Mouse (Mus musculus) CH12.LX (cell line): ENCODE measurements around the gene Gm44790. TPM values are rescaled to one million over a fixed set of nuclear protein-coding genes. Genes with fewer than 3 reads are reported as not detected.
"Not testable (repeated sequence)": the region's sequence is repeated elsewhere in the genome, so short reads cannot be mapped to it uniquely, and the experiment has no call there.

Experiments
- DNase-seq: peaks from one replicate; pipeline ENCODE4 v3.0.0-alpha.2; 2013; ENCODE audit errors: extremely low read depth
- H3K27ac ChIP-seq: 2 replicates; pipeline ENCODE4 v1.5.1; 2012; ENCODE audit warnings: low read depth, mild to moderate bottlenecking, control low read depth, moderate library complexity; ENCODE audit not compliant: insufficient read depth
- H3K27me3 ChIP-seq: replicated peaks from 2 replicates; pipeline ENCODE3; 2012; ENCODE audit warnings: inconsistent platforms
- H3K36me3 ChIP-seq, 2 experiments: replicated peaks in 1 of 2; 2 replicates each; pipeline versions ENCODE3 to v1.6.1; 2012; ENCODE audit warnings: inconsistent platforms in 1 of 2, low read length in 1 of 2, mild to moderate bottlenecking in 1 of 2, mixed read lengths in 1 of 2, moderate library complexity in 1 of 2; ENCODE audit not compliant: control insufficient read depth in 1 of 2, insufficient read depth in 1 of 2
- H3K4me1 ChIP-seq, 2 experiments: 2 replicates each; pipeline ENCODE4 v1.6.1; 2012; ENCODE audit warnings: inconsistent platforms in 1 of 2, moderate library complexity in 1 of 2; ENCODE audit not compliant: insufficient read depth in 2 of 2, control insufficient read depth in 1 of 2
- H3K4me2 ChIP-seq: 2 replicates; pipeline ENCODE4 v1.6.1; 2012; ENCODE audit warnings: low read depth, mild to moderate bottlenecking, control low read depth; ENCODE audit not compliant: poor library complexity, insufficient read depth, severe bottlenecking
- H3K4me3 ChIP-seq, 3 experiments: fragments of 150-350 bp in 1 of 3; sonication (generic) in 1 of 3; replicated peaks in 1 of 3; 2 replicates each; pipeline versions ENCODE3 to v1.5.1; 2011 to 2012; ENCODE audit warnings: low read depth in 2 of 3, low read length in 2 of 3, mild to moderate bottlenecking in 2 of 3, moderate library complexity in 2 of 3, control low read depth in 1 of 3, improper control_type of control experiment in 1 of 3, inconsistent platforms in 1 of 3, mixed read lengths in 1 of 3; ENCODE audit not compliant: poor library complexity in 1 of 3
- H3K79me2 ChIP-seq: replicated peaks from 2 replicates; pipeline ENCODE4 v1.6.1; 2012; ENCODE audit warnings: mild to moderate bottlenecking, moderate library complexity; ENCODE audit not compliant: control insufficient read depth, poor library complexity, insufficient read depth, severe bottlenecking; ENCODE audit errors: extremely low read depth
- H3K9ac ChIP-seq: 2 replicates; pipeline ENCODE4 v1.6.1; 2012; ENCODE audit warnings: low read depth, mild to moderate bottlenecking, control low read depth, moderate library complexity; ENCODE audit not compliant: insufficient read depth
- H3K9me3 ChIP-seq: replicated peaks from 2 replicates; pipeline ENCODE3; 2012; ENCODE audit warnings: low read length, inconsistent platforms, mixed read lengths
- CHD2 ChIP-seq: IDR thresholded peaks from 2 replicates; pipeline ENCODE4 v1.6.1; 2011; ENCODE audit warnings: low read length, improper control_type of control experiment
- CTCF ChIP-seq, 2 experiments: IDR thresholded peaks in 1 of 2; conservative IDR thresholded peaks in 1 of 2; 2 replicates each; pipeline ENCODE4 v1.5.1; 2011 to 2012; ENCODE audit warnings: low read depth in 2 of 2, low read length in 2 of 2, improper control_type of control experiment in 1 of 2, inconsistent platforms in 1 of 2, mild to moderate bottlenecking in 1 of 2, moderate library complexity in 1 of 2
- E2F4 ChIP-seq: IDR thresholded peaks from 2 replicates; pipeline ENCODE4 v1.6.1; 2011; ENCODE audit warnings: low read depth, low read length, improper control_type of control experiment; ENCODE audit not compliant: insufficient replicate concordance
- GABPA ChIP-seq: IDR thresholded peaks from 2 replicates; pipeline ENCODE4 v1.6.1; 2012; ENCODE audit warnings: low read depth, low read length, improper control_type of control experiment, inconsistent platforms; ENCODE audit not compliant: insufficient replicate concordance
- HCFC1 ChIP-seq: IDR thresholded peaks from 2 replicates; pipeline ENCODE4 v1.6.1; 2012; ENCODE audit warnings: low read depth, mild to moderate bottlenecking, inconsistent platforms, low read length, improper control_type of control experiment
- IRF4 ChIP-seq: IDR thresholded peaks from 2 replicates; pipeline ENCODE4 v1.6.1; 2014; ENCODE audit warnings: low read depth, mild to moderate bottlenecking, inconsistent platforms, low read length, improper control_type of control experiment
- JUND ChIP-seq: conservative IDR thresholded peaks from 2 replicates; pipeline ENCODE4 v1.6.1; 2011; ENCODE audit warnings: low read depth, low read length, improper control_type of control experiment
- KAT2A ChIP-seq: IDR thresholded peaks from 2 replicates; pipeline ENCODE4 v1.6.1; 2012; ENCODE audit warnings: low read length, improper control_type of control experiment, inconsistent platforms; ENCODE audit not compliant: insufficient replicate concordance
- MAX ChIP-seq: IDR thresholded peaks from 2 replicates; pipeline ENCODE4 v1.6.1; 2011; ENCODE audit warnings: low read length, improper control_type of control experiment
- MAZ ChIP-seq: IDR thresholded peaks from 2 replicates; pipeline ENCODE4 v1.6.1; 2012; ENCODE audit warnings: low read depth, mild to moderate bottlenecking, inconsistent platforms, low read length, improper control_type of control experiment, moderate library complexity
- MXI1 ChIP-seq: IDR thresholded peaks from 2 replicates; pipeline ENCODE4 v1.6.1; 2011; ENCODE audit warnings: mild to moderate bottlenecking, low read depth, low read length, improper control_type of control experiment
- MYC ChIP-seq: IDR thresholded peaks from 2 replicates; pipeline ENCODE4 v1.6.1; 2011; ENCODE audit warnings: low read depth, mild to moderate bottlenecking, improper control_type of control experiment, low read length
- PAX5 ChIP-seq: IDR thresholded peaks from 2 replicates; pipeline ENCODE4 v1.6.1; 2012; ENCODE audit warnings: low read length, inconsistent platforms, mixed read lengths
- TBP ChIP-seq: conservative IDR thresholded peaks from 2 replicates; pipeline ENCODE4 v1.6.1; 2011; ENCODE audit warnings: low read depth, low read length, improper control_type of control experiment
- USF1 ChIP-seq: IDR thresholded peaks from 2 replicates; pipeline ENCODE4 v1.6.1; 2014; ENCODE audit warnings: low read depth, mild to moderate bottlenecking, inconsistent platforms, low read length, improper control_type of control experiment
- USF2 ChIP-seq: conservative IDR thresholded peaks from 2 replicates; pipeline ENCODE4 v1.6.1; 2011; ENCODE audit warnings: low read depth, low read length, improper control_type of control experiment
- ZNF384 ChIP-seq: IDR thresholded peaks from 2 replicates; pipeline ENCODE4 v1.6.1; 2012; ENCODE audit warnings: low read depth, low read length, improper control_type of control experiment, inconsistent platforms
- dilution Hi-C: fragments of 300-500 bp; cut with MboI; formaldehyde crosslinking; loops from 2 replicates; pipeline ENCODE4 v1.14.3; 2020; ENCODE audit warnings: low sequenced_read_pairs; ENCODE audit not compliant: extremely low pct_unique_long_range_greater_than_20kb, extremely low pct_ligation_motif_present
- in situ Hi-C: fragments of 300-500 bp; cut with MboI; formaldehyde crosslinking; loops from 3 replicates; pipeline ENCODE4 v1.14.3; 2019; ENCODE audit warnings: low sequenced_read_pairs, low pct_ligation_motif_present, low pct_unique_long_range_greater_than_20kb, mixed read lengths
- polyA plus RNA-seq: library from polyadenylated mRNA; unstranded; fragments of >175 nt; gene quantifications from 2 replicates; pipeline ENCODE4 v1.2.1, GENCODE M21; 2012; ENCODE audit warnings: low read depth; ENCODE audit not compliant: insufficient read length
- total RNA-seq, 2 experiments: library from RNA; depleted of rRNA; stranded (reverse); fragments of 300-350 nt in 1 of 2; fragments of >200 nt in 1 of 2; gene quantifications; 2 replicates each; pipeline ENCODE4 v1.2.3; 2012 to 2014

Gm44790 gene
- total and polyA plus RNA-seq, 3 experiments, result not detected

DNA sequence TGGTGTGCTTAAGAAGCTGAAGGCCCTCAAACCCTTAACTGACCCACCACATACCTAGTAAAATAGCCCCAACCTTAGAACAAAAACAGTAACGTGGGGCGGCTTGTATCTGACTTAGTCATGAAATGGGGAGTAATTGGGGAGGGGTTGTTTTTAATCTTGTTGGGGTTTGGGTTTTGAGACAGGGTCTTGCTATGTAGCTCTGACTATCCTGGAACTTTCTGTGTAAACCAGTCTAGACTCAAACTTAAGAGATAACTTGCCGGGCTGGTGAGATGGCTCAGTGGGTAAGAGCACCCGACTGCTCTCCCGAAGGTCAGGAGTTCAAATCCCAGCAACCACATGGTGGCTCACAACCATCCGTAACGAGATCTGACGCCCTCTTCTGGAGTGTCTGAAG lies 46.3 kb upstream of the Gm44790 start:
- in situ Hi-C loops, H3K4me3 ChIP-seq, H3K9me3 ChIP-seq, H3K9ac ChIP-seq, H3K4me1 ChIP-seq, H3K4me2 ChIP-seq, H3K79me2 ChIP-seq, H3K27me3 ChIP-seq: not testable (repeated sequence)
- peak; percentile 94 for TF ChIP-seq TBP
- TF ChIP-seq, all 38 proteins: peak for 1; not testable (repeated sequence) for 37
- H3K27ac ChIP-seq, DNase-seq, dilution Hi-C loops: not testable (repeated sequence)
- peaks cover 30 to 50% of the 10 kb centered on the region in 2 experiments for H3K36me3 ChIP-seq

- no peak overlapping the region for H3K27ac ChIP-seq
- H3K27me3 ChIP-seq, result no peaks in the 10 kb centered on the region
- no peak overlapping the region for H3K4me2 ChIP-seq
- H3K4me1 ChIP-seq, result no peaks in the 10 kb centered on the region
- no peaks in the 10 kb centered on the region for H3K9me3 ChIP-seq
- H3K36me3 ChIP-seq, result peaks cover 15 to 37% of the 10 kb centered on the region in 2 experiments
- in situ Hi-C loops (no loop called here), dilution Hi-C loops (no loop called here)
- no peak overlapping the region for H3K9ac ChIP-seq
- no peak for TF ChIP-seq MXI1
- no peak for TF ChIP-seq ZNF384
- TF ChIP-seq MAZ, result no peak
- H3K79me2 ChIP-seq, result no peaks in the 10 kb centered on the region
- no peak overlapping the region for H3K4me3 ChIP-seq
- DNase-seq, result no peak
Measured at GRCm38 (mm10) chr6:86382551-86382950, 43.9 kb upstream of the Gm44790 start.

DNA sequence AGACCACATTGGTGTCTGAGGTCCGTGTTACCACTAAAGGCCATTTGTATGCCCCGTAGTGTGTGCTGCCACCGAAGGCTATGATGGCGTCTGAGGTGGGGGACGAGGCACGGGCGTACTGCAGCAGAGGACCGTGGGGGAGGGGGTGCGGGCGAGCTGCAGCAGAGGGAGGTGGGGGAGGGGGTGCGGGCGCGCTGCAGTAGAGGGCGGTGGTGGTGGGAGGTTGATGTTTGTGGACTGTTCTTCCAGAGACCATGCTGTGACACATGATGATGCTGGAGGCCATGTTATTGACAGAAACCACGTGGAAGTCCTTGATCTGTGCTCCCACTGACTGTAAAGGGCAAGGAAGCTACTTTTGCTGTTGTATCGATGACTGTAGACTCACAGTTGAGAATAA lies 43.1 kb upstream of the Gm44790 start:
- Histone ChIP-seq H3K27me3 (no peaks in the 10 kb centered on the region), H3K4me3 (no peak overlapping the region), H3K9me3 (no peaks in the 10 kb centered on the region), H3K4me1 (no peaks in the 10 kb centered on the region), H3K4me2 (no peak overlapping the region), H3K27ac (no peak overlapping the region), H3K79me2 (no peaks in the 10 kb centered on the region), H3K36me3 (peaks cover 13 to 36% of the 10 kb centered on the region in 2 experiments), H3K9ac (no peak overlapping the region)
- in situ Hi-C loops, result no loop called here
- no peak for TF ChIP-seq JUND
- TF ChIP-seq HCFC1, result no peak
- no peak for TF ChIP-seq IRF4
- no peak for TF ChIP-seq TBP
- no peak for TF ChIP-seq CTCF (conservative IDR thresholded peaks at IDR 0.05 in 1 of 2, IDR thresholded peaks at IDR 0.05 in 1 of 2; ENCODE audit: low read depth in 2 of 2, low read length in 2 of 2)
- no peak for TF ChIP-seq E2F4
- TF ChIP-seq USF2, result no peak
- no peak for TF ChIP-seq PAX5
- no peak for TF ChIP-seq GABPA
- TF ChIP-seq CHD2, result no peak
- no peak for TF ChIP-seq MAX
- TF ChIP-seq USF1, result no peak
- no peak for TF ChIP-seq ZNF384
- TF ChIP-seq MAZ, result no peak
- TF ChIP-seq KAT2A, result no peak
- TF ChIP-seq MYC, result no peak
- dilution Hi-C loops, result no loop called here
- no peak for DNase-seq
